Mouse (Mus musculus): ENCODE data around the gene Shc4. TPM values are rescaled to one million over a fixed set of nuclear protein-coding genes. Genes with fewer than 3 reads are reported as not detected.

Gene Shc4
- polyA plus RNA-seq, 1 experiment from 2014 or later, result 1.8 TPM

DNA sequence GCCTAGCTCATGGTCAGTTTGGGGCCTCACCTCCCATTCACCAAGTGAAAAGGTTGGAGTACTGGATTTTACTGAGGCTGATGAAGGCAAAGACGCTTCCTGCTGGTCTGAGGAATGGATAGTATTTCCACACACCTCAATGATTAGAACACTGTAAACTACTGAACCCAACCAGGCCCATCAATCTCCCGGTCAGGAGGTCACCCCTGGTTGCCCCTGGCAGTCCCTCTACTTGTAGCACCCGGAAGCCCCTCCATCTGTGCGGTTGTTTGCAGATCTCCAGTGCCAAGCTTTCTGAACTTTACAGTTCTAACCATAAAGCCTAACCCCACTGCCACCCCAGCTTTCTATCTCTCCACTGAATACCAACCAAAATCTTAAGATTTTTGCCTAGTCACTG is 62.8 kb downstream of the Shc4 start:
- Histone ChIP-seq H3K4me2 (peak overlapping the region; percentile 57), H3K27ac (0 out of 2 replicates have a peak overlapping the region, but pooled peaks have one; percentile 71), H3K9me3 (no peaks in the 10 kb centered on the region), H3K9ac (0 out of 2 replicates have a peak overlapping the region, but pooled peaks have one; percentile 40), H3K4me1 (peaks cover 10% of the 10 kb centered on the region; the same call in 1 of the 2 replicates), H3K36me3 (no peaks in the 10 kb centered on the region), H3K27me3 (no peaks in the 10 kb centered on the region), H3K4me3 (peak overlapping the region; percentile 37)
- ATAC-seq (ENCODE audit: insufficient number of reproducible peaks, low FRiP score, low TSS enrichment, low read depth), result no peak
- 36% methylated on average over 4 of the region's 4 CpGs for WGBS

DNA sequence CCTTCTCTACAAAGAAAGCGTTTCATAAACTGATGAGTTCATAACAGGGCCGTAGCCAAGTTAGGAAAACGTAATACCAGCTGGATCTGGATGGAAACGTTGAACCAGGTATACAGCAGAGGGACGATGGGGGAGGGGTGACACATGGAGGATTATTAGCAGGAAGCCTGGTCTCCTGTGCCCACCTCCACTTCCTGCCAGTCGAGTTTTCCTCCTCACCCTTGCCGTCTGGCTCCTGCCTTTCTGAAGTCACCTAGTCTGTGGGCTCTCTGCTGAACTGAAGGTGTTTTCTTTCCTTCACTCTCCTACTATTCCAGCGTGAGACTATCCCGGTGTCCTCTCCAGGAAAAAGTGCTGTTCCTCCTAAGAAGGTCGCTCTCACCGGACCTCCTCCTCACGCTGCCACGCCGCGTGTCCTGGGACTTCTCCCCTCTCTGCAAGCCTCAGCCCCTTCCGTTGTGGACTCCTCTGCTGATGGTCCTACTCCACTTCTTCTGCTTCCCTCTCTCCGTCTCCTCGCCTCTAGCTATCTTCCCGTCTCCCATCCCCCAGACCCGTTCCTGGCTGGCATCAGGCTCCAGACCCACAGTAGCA is 63.3 kb downstream of the Shc4 start:
- H3K9ac ChIP-seq, result peak overlapping the region; percentile 40
- peaks cover 10% of the 10 kb centered on the region; the same call in 1 of the 2 replicates for H3K4me1 ChIP-seq
- H3K4me3 ChIP-seq, result peak overlapping the region; percentile 37
- peak overlapping the region; percentile 57 for H3K4me2 ChIP-seq
- no peaks in the 10 kb centered on the region for H3K9me3 ChIP-seq
- H3K27ac ChIP-seq, result peak overlapping the region; percentile 71
- H3K36me3 ChIP-seq, result no peaks in the 10 kb centered on the region
- H3K27me3 ChIP-seq, result no peaks in the 10 kb centered on the region
- peak; percentile 45; the same call in 1 of the 2 replicates for ATAC-seq (ENCODE audit: insufficient number of reproducible peaks, low FRiP score, low TSS enrichment, low read depth)
- 20% methylated on average over 20 of the region's 20 CpGs for WGBS

DNA sequence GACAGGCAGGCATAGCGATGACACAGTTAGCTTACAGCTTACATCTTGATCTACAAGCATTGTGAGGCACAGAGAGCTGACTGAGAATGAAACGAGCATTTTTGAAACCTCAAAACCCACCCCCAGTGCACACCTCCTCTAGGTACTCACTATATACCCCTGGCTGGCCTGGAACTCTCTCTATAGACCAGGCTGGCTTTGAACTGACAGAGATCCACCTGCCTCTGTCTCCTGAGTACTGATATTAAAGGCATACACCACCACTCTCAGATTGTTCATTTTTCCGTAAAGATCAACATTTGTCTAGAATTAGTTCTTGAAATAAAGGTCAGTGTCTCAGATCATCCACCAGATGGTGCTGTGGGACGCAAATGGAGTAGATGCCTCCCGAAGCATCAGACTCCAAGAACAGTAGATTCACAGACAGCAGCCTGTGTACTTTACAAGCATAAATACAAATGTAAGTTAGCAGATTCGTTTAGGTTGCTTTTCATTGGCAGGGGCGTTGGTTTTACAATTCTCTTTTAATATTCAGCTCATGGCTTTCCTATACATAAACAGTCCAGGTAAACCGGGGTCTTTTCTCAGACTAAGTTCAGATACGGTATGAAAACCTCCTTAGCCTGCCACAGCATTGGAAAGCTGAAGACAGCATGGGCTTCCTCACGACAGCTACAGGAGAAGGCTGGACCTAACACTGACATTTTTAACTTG is 64.0 kb downstream of the Shc4 start:
- 9% methylated on average over 10 of the region's 10 CpGs for WGBS
- peak overlapping the region; percentile 71 for H3K27ac ChIP-seq

DNA sequence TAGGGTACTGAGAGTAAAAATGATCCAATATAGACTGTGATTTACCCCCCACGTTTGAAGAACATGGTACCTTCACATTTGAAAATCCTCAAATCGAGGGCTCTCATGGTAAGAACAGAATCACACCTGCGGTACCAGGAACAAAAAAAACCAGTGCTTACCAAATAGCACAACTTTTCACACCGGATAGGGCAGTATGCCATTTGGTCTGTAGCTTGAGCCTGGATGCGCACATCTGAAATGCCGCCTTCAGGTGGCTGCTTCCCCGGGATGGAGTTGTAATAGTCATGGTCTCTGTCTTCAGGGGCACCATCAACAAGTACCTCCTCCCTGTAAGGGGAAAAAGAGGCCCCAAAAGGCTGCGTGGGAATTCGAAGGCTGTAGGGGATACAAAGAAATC is 68.6 kb downstream of the Shc4 start:
- Histone ChIP-seq H3K36me3 (no peaks in the 10 kb centered on the region), H3K27ac (no peak overlapping the region), H3K4me2 (no peak overlapping the region), H3K4me1 (peaks cover 2% of the 10 kb centered on the region; the same call in 1 of the 2 replicates), H3K9ac (no peak overlapping the region), H3K27me3 (no peaks in the 10 kb centered on the region), H3K4me3 (no peak overlapping the region), H3K9me3 (no peaks in the 10 kb centered on the region)
- 86% methylated on average over 9 of the region's 9 CpGs for WGBS
- ATAC-seq (ENCODE audit: insufficient number of reproducible peaks, low FRiP score, low TSS enrichment, low read depth), result no peak

More for the DNA sequence above, 64.0 kb downstream of the Shc4 start:
- Histone ChIP-seq H3K4me1 (peaks cover 10% of the 10 kb centered on the region; the same call in 1 of the 2 replicates), H3K4me2 (peak overlapping the region; percentile 57), H3K9me3 (no peaks in the 10 kb centered on the region), H3K27me3 (no peaks in the 10 kb centered on the region), H3K4me3 (peak overlapping the region; percentile 37), H3K36me3 (no peaks in the 10 kb centered on the region), H3K9ac (peak overlapping the region; percentile 40)
- 0 out of 2 replicates have a peak, but pooled peaks have one; percentile 45 for ATAC-seq (ENCODE audit: insufficient number of reproducible peaks, low FRiP score, low TSS enrichment, low read depth)

DNA sequence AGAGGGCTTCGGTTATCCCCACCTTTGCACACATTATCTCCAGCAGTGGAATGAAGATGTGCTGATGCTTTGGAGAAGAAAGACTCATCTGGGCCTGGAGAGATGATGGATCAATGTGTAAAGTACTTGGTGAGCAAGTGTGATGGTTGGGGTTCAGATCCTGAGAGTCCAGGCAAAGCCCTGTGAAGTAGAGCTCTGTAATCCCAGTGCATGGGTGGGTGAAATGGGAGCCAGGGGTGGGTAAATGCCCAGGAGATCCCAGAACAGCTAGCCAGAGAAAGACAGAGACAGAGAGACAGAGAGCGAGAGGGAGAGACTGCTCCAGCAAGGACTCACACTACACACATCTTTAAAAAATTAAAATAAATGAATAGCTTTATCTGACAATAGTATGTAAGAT is 70.7 kb downstream of the Shc4 start:
- no peaks in the 10 kb centered on the region for H3K4me1 ChIP-seq
- no peak for ATAC-seq (ENCODE audit: insufficient number of reproducible peaks, low FRiP score, low TSS enrichment, low read depth)
- no peak overlapping the region for H3K4me3 ChIP-seq
- no peak overlapping the region for H3K4me2 ChIP-seq
- WGBS, result 88% methylated on average over 2 of the region's 2 CpGs
- H3K27ac ChIP-seq, result no peak overlapping the region
- no peaks in the 10 kb centered on the region for H3K36me3 ChIP-seq
- no peaks in the 10 kb centered on the region for H3K27me3 ChIP-seq
- no peak overlapping the region for H3K9ac ChIP-seq
- no peaks in the 10 kb centered on the region for H3K9me3 ChIP-seq

DNA sequence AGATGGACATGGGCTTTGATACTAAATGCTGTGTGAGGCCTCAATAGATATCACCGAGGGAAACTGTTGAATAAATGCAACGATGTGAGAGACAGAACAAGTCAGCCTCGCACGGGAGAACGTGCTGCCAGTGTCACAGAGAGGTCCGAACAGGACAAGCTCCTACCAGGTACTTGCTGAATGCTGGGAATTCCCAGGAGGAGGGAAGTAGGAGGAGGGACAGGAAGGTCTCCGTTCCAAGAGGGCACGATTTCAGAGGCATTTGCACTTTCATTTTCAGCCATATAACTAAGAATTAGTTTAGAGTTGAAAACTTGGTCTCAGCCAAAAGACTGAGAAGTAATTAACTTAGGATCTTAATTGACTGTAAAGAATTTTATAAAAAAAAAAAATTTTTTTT is 72.4 kb downstream of the Shc4 start:
- no peak overlapping the region for H3K27ac ChIP-seq
- H3K27me3 ChIP-seq, result no peaks in the 10 kb centered on the region
- H3K9me3 ChIP-seq, result no peaks in the 10 kb centered on the region
- H3K4me2 ChIP-seq, result no peak overlapping the region
- no peak for ATAC-seq (ENCODE audit: insufficient number of reproducible peaks, low FRiP score, low TSS enrichment, low read depth)
- H3K36me3 ChIP-seq, result no peaks in the 10 kb centered on the region
- WGBS, result 80% methylated on average over 8 of the region's 8 CpGs
- no peak overlapping the region for H3K9ac ChIP-seq
- no peaks in the 10 kb centered on the region for H3K4me1 ChIP-seq
- no peak overlapping the region for H3K4me3 ChIP-seq

DNA sequence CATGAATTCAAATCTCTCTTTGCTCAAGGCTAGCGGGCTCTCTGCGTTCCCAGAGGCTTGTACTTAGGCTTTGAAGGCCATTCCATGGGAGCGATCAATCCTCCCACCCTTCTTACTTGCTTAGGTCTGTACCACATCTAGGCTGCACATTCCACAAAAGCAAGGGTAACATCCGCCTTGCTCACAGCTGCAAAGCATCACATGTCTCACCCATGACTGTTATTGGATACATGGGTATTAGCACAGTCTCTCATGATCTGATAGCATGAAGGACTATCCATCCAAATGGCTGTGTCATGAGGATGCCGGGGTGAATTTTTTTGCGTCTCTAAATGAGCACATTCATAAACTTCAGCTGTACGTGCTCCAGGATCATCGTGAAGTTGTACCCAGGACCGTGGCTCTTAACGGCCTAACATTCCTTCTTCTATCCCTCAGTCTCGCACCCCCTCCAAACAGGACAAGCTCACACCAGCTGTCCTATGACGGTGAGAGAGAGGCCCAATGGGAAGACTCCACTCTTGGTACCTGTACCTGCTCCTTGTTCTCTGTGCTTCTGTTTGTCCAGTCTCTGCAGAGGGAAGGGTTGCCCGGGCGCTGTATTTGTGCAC is 73.1 kb downstream of the Shc4 start:
- no peaks in the 10 kb centered on the region for H3K27me3 ChIP-seq
- H3K4me1 ChIP-seq, result no peaks in the 10 kb centered on the region
- WGBS, result 79% methylated on average over 14 of the region's 14 CpGs
- no peak overlapping the region for H3K4me2 ChIP-seq
- no peak for ATAC-seq (ENCODE audit: insufficient number of reproducible peaks, low FRiP score, low TSS enrichment, low read depth)
- H3K9ac ChIP-seq, result no peak overlapping the region
- H3K27ac ChIP-seq, result no peak overlapping the region
- H3K4me3 ChIP-seq, result no peak overlapping the region
- no peaks in the 10 kb centered on the region for H3K9me3 ChIP-seq
- H3K36me3 ChIP-seq, result no peaks in the 10 kb centered on the region

DNA sequence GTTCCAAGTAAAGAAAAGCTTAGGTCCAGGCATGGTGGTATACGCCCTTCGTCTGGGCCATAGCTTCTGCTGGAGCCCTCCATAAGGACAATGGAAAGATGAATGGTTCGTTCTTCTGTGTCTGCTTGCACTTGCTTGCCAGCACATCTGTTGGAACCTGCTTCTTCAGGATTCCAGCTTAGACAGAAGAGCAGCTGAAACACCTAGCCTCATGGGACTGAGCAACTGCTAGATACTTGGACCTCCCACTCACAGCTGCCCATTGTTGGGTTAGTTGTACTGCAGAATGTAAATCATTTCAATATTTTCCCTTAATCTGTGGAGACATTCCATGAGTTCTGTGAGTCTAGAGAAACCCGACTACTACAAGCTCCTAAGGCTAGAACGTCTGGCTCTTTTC is 73.9 kb downstream of the Shc4 start:
- WGBS, result 75% methylated on average over 5 of the region's 5 CpGs
- Histone ChIP-seq H3K9ac (no peak overlapping the region), H3K27ac (no peak overlapping the region), H3K27me3 (no peaks in the 10 kb centered on the region), H3K4me2 (no peak overlapping the region), H3K36me3 (no peaks in the 10 kb centered on the region), H3K4me3 (no peak overlapping the region), H3K9me3 (no peaks in the 10 kb centered on the region), H3K4me1 (no peaks in the 10 kb centered on the region)
- no peak for ATAC-seq (ENCODE audit: insufficient number of reproducible peaks, low FRiP score, low TSS enrichment, low read depth)

DNA sequence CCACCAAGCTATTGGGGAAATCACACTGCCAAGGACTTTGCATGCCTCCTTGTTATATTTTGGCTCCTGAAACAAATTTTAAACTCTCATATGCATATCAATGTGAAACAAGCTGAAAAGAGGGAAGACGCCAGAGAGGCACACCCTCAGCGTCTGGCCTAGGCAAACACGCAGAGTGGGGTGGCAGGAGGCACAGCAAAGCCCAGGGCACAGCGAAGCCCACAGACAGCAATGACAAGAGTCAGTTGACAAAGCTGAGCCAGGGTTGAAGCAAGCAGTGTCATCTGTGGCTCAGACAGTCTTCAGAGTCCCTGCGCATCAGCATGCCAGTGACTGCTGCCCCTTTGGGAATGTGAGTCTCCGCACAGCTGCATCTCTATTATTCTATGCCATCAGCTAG is 79.0 kb downstream of the Shc4 start:
- H3K4me2 ChIP-seq, result no peak overlapping the region
- no peaks in the 10 kb centered on the region for H3K36me3 ChIP-seq
- H3K4me3 ChIP-seq, result no peak overlapping the region
- no peaks in the 10 kb centered on the region for H3K27me3 ChIP-seq
- no peak overlapping the region for H3K27ac ChIP-seq
- 81% methylated on average over 6 of the region's 6 CpGs for WGBS
- H3K9ac ChIP-seq, result no peak overlapping the region
- H3K9me3 ChIP-seq, result no peaks in the 10 kb centered on the region
- no peak for ATAC-seq (ENCODE audit: insufficient number of reproducible peaks, low FRiP score, low TSS enrichment, low read depth)
- H3K4me1 ChIP-seq, result no peaks in the 10 kb centered on the region

DNA sequence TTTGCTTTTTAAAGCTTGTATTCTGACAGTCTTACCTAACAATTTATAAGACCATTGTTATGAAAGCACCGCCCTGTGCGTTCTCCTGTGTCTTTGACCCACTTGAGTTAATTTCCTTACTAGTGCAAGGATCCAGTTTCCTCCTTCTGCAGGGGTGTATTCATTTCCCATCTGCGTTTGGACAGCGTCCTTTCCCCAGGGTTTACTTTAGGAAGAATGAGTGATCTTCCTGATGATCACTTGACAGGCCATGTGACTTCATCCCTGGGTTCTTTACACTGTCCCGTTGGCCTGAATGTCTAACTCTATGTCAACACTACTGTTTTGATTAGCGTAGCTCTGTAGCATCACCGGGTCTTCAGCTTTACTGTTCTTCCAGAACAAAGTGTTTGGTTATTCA is 86.6 kb downstream of the Shc4 start:
- no peaks in the 10 kb centered on the region for H3K36me3 ChIP-seq
- H3K4me3 ChIP-seq, result no peak overlapping the region
- no peak for ATAC-seq (ENCODE audit: insufficient number of reproducible peaks, low FRiP score, low TSS enrichment, low read depth)
- H3K4me1 ChIP-seq, result no peaks in the 10 kb centered on the region
- no peak overlapping the region for H3K9ac ChIP-seq
- H3K4me2 ChIP-seq, result no peak overlapping the region
- no peak overlapping the region for H3K27ac ChIP-seq
- no peaks in the 10 kb centered on the region for H3K27me3 ChIP-seq
- WGBS, result 82% methylated on average over 7 of the region's 7 CpGs
- H3K9me3 ChIP-seq, result no peaks in the 10 kb centered on the region

DNA sequence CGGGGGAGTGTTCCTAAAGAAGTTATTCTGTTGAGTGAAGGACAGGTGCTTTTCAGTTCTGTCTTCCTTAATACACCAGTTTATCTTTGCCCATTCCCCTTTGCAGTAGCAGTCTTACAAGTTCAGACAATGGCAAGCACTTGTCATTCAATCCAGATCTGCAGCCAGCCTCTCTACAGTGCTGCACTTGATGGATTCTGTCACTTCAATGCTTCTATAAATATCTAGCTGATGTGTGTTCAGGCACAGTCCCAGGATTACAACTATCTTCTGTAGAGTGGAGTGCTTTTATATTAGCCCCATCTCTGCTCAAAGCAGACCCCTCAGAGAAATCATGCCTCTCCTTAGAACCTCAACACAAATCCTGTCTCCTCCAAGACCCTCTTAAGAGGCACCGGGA is 93.9 kb downstream of the Shc4 start:
- ATAC-seq (ENCODE audit: insufficient number of reproducible peaks, low FRiP score, low TSS enrichment, low read depth), result no peak
- Histone ChIP-seq H3K27ac (no peak overlapping the region), H3K4me2 (no peak overlapping the region), H3K9me3 (no peaks in the 10 kb centered on the region), H3K36me3 (no peaks in the 10 kb centered on the region), H3K9ac (no peak overlapping the region), H3K27me3 (no peaks in the 10 kb centered on the region), H3K4me1 (peaks cover 7% of the 10 kb centered on the region; the same call in 1 of the 2 replicates), H3K4me3 (no peak overlapping the region)
- WGBS, result 97% methylated on average over 2 of the region's 2 CpGs

DNA sequence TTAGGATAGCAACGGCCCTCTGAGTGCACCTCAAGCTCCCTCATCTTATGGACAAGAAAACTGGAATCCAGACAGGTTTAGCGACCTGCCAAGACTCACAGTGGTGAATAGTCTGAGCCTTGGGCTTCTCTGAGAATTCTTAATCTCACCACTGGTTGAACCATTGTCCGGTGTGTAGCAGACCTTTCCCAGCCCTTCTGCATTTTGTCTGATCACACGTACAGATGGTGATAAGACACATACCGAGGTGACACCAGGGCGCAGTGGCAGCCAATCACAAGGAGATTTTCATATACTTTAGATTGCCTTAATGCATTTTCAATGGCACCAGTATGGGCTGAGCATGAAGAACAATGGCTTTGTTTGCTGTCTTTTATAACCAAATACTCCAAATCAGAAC is 95.5 kb downstream of the Shc4 start:
- WGBS, result 81% methylated on average over 6 of the region's 6 CpGs
- H3K36me3 ChIP-seq, result no peaks in the 10 kb centered on the region
- H3K27me3 ChIP-seq, result no peaks in the 10 kb centered on the region
- no peak for ATAC-seq (ENCODE audit: insufficient number of reproducible peaks, low FRiP score, low TSS enrichment, low read depth)
- no peak overlapping the region for H3K4me2 ChIP-seq
- H3K4me3 ChIP-seq, result no peak overlapping the region
- H3K27ac ChIP-seq, result no peak overlapping the region
- no peak overlapping the region for H3K9ac ChIP-seq
- H3K9me3 ChIP-seq, result no peaks in the 10 kb centered on the region
- H3K4me1 ChIP-seq, result peaks cover 17% of the 10 kb centered on the region

Measured in limb, embryonic 15.5 days (tissue).